Mouse (Mus musculus) ovary, adult 18-20 months (tissue): ENCODE measurements around the gene Parvb.

Experiments
- DNase-seq: peaks from one replicate; pipeline ENCODE4 v3.0.0; 2022; ENCODE audit warnings: low spot score, mixed read lengths

The Parvb gene

GRCm38 (mm10) chr15:84293590-84293989, 61.7 kb downstream of the Parvb start:
- no peak for DNase-seq

- no peak for DNase-seq
These were observed 62.5 kb downstream of the Parvb start for GRCm38 (mm10) chr15:84294391-84294790.

GRCm38 (mm10) chr15:84295225-84295624, 63.4 kb downstream of the Parvb start:
- DNase-seq, result no peak

- no peak for DNase-seq
These were observed 65.6 kb downstream of the Parvb start for GRCm38 (mm10) chr15:84297454-84297853.

- no peak for DNase-seq
These were observed 67.0 kb downstream of the Parvb start for GRCm38 (mm10) chr15:84298804-84299370.

GRCm38 (mm10) chr15:84299662-84300333, 68.0 kb downstream of the Parvb start:
- no peak for DNase-seq

GRCm38 (mm10) chr15:84300591-84300990, 68.7 kb downstream of the Parvb start:
- DNase-seq, result no peak

- no peak for DNase-seq
These were observed 69.2 kb downstream of the Parvb start for GRCm38 (mm10) chr15:84301026-84301425.

GRCm38 (mm10) chr15:84301641-84302420, 70.0 kb downstream of the Parvb start:
- DNase-seq, result no peak

- no peak for DNase-seq
These were observed 71.4 kb downstream of the Parvb start for GRCm38 (mm10) chr15:84303264-84303663.

GRCm38 (mm10) chr15:84305333-84305732, 73.5 kb downstream of the Parvb start:
- DNase-seq, result no peak

- DNase-seq, result no peak
These were observed 78.4 kb downstream of the Parvb start for GRCm38 (mm10) chr15:84310271-84310670.

- DNase-seq, result no peak
These were observed 79.6 kb downstream of the Parvb start for GRCm38 (mm10) chr15:84311295-84312085.

GRCm38 (mm10) chr15:84312878-84313565, 81.2 kb downstream of the Parvb start:
- no peak for DNase-seq

- no peak for DNase-seq
These were observed 81.7 kb downstream of the Parvb start for GRCm38 (mm10) chr15:84313566-84313878.

- no peak for DNase-seq
These were observed 82.7 kb downstream of the Parvb start for GRCm38 (mm10) chr15:84314420-84315080.

- no peak for DNase-seq
These were observed 83.6 kb downstream of the Parvb start for GRCm38 (mm10) chr15:84315276-84316046.

GRCm38 (mm10) chr15:84319393-84319792, 87.5 kb downstream of the Parvb start:
- no peak for DNase-seq

GRCm38 (mm10) chr15:84321544-84322174, 89.8 kb downstream of the Parvb start:
- no peak for DNase-seq
